Mouse (Mus musculus): Measurements from ENCODE around the gene Atrnl1.

GRCm38 (mm10) chr19:58118864-58119263 lies 508.0 kb downstream of the Atrnl1 start:
- TF ChIP-seq EP300 (IDR thresholded peaks at IDR 0.05) (no peak), CTCF (IDR thresholded peaks at IDR 0.05) (no peak)
